Mouse (Mus musculus) testis, adult 2 months (tissue): ENCODE results near the gene Gm8005. TPM values are rescaled to one million over a fixed set of nuclear protein-coding genes. Genes with fewer than 3 reads are reported as not detected.
"Not testable (repeated sequence)": the region's sequence is repeated elsewhere in the genome, so short reads cannot be mapped to it uniquely, and the experiment has no call there.

Source experiments
- H3K27ac ChIP-seq: fragments of 200-500 bp; 2 replicates; pipeline ENCODE4 v1.5.1; 2012; ENCODE audit warnings: low read depth, low read length; ENCODE audit not compliant: control insufficient read depth, insufficient read depth
- H3K27me3 ChIP-seq: fragments of 200-500 bp; 2 replicates; pipeline ENCODE4 v1.6.1; 2012; ENCODE audit warnings: mild to moderate bottlenecking, low read length, moderate library complexity; ENCODE audit not compliant: control insufficient read depth, insufficient read depth
- H3K36me3 ChIP-seq: fragments of 200-500 bp; 2 replicates; pipeline ENCODE4 v1.6.1; 2012; ENCODE audit warnings: mild to moderate bottlenecking, low read length; ENCODE audit not compliant: control insufficient read depth, insufficient read depth
- H3K4me1 ChIP-seq: fragments of 200-500 bp; 2 replicates; pipeline ENCODE4 v1.6.1; 2012; ENCODE audit warnings: low read length; ENCODE audit not compliant: control insufficient read depth, insufficient read depth
- H3K4me3 ChIP-seq: fragments of 200-500 bp; 2 replicates; pipeline ENCODE4 v1.5.1; 2012; ENCODE audit warnings: low read depth, mild to moderate bottlenecking, low read length, moderate library complexity, mixed read lengths; ENCODE audit not compliant: control insufficient read depth
- polyA plus RNA-seq: library from polyadenylated mRNA; depleted of rRNA; stranded (reverse); fragments of >200 nt; gene quantifications from 2 replicates; pipeline ENCODE4 v1.2.3, GENCODE M21; 2012; rRNA removed

Gm8005 gene
- polyA plus RNA-seq: 0.21 and 0.36 TPM in 2 replicates

DNA sequence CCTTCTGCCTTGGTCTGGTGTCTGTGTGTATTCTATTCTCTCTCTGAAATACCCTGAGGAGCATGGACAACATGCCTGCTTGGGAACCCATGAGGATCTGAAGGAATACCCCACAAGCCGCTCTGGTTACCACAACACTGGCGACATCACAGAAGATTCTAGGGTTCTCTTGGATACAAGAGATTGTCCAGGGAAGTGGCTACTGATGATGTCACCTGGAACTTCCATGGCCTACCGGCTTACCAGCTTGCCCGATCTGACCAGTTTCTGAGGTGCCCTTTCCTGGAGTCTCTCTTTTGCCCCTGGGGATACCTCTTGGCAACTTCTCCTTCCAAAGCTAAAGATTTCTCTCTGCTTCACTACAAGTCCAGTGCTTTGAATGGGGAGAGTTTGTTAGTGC, at the start of gene Gm8005:
Gene Gm8005 (minus strand): TSS at position 101 of the 400 bp plus-strand sequence.
- H3K4me3 ChIP-seq, H3K4me1 ChIP-seq, H3K27me3 ChIP-seq, H3K36me3 ChIP-seq, H3K27ac ChIP-seq: not testable (repeated sequence)

DNA sequence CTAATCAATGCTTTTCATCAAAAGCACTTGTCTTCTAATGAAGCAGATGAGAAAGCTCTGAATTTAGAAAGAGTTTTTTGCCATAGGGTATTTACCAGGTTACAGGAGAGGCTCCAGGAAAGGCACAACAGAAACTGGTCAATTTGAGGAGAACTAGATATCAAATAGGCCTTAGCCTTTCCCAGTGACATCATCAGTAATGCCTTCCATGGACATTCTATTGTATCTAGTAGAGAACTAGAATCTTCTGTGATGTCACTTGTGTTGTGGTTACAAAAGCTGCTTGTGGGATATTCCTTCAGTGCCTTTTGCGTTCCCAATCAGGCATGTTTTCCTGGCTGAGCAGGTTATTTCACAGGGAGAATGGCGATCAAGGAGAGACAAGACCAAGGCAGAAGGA, 24.1 kb upstream of the Gm8005 start, which contains the start of gene Gm8011:
Gene Gm8011 (plus strand): TSS at position 301 of the 400 bp plus-strand sequence.
- H3K36me3 ChIP-seq, H3K27ac ChIP-seq, H3K27me3 ChIP-seq, H3K4me3 ChIP-seq, H3K4me1 ChIP-seq: not testable (repeated sequence)

Other genes starting within 250 kb of the Gm8005 start
- gene Gm3573, start 248.9 kb downstream of the Gm8005 start, polyA plus RNA-seq: 3.4 and 3.6 TPM in 2 replicates
- gene Gm17026, start 179.6 kb downstream of the Gm8005 start, polyA plus RNA-seq: 0.40 and 0.64 TPM in 2 replicates
- gene Gm9611, start 142.3 kb downstream of the Gm8005 start, polyA plus RNA-seq: 0.51 and 1.8 TPM in 2 replicates
- gene Gm7995, start 129.5 kb downstream of the Gm8005 start, polyA plus RNA-seq: 0.54 and 0.78 TPM in 2 replicates
- 0.54 and 0.77 TPM in 2 replicates for gene Gm8011, start 24.2 kb upstream of the Gm8005 start, polyA plus RNA-seq
- gene Gm8020, start 62.7 kb upstream of the Gm8005 start, polyA plus RNA-seq: 0.13 and 0.21 TPM in 2 replicates
- gene Gm8024, start 84.6 kb upstream of the Gm8005 start, polyA plus RNA-seq: 0.23 and 0.88 TPM in 2 replicates
- 0.17 TPM in 1 of 2 replicates, not detected in the other for gene Gm17124, start 160.2 kb upstream of the Gm8005 start, polyA plus RNA-seq
- 0.11 TPM in 1 of 2 replicates, not detected in the other for gene Gm3633, start 202.2 kb upstream of the Gm8005 start, polyA plus RNA-seq
- gene Gm10378, start 216.3 kb upstream of the Gm8005 start, polyA plus RNA-seq: not detected in 2 replicates